Mouse (Mus musculus): ENCODE data around the gene Tacc2.

DNA sequence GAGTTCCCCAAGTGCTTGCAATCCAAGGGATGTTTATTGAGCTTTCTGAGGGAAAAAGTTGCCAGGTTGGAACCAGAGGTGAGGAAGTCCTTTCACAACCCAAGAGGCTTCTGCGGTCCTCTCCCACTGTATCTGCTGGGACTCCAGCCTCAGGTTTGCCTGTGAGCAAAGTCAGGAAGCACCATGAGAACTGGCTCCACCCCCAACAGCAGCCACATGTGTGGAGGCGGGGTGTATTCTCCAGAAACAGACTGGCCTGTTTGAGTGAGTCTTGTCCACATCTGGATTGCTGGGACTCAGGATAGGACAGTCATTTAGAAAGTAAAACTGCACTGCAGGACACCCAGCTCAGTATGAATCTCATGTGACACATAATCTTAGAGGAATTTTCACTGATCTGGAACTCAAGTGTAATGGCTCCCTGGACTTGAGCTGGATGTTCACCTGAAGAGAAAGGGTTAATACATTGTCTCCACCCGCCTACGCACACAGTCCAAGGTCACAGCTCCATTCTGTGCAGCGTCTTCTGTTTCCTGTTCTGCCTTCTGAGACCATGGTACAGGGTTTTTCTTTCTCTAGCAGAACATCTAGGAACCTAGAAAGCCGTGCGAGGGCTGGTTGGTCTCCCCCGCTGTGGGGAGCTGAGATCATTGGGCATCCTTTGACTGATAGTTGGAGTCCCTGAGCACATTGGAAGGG lies 149.6 kb downstream of the Tacc2 start:
- TF ChIP-seq CTCF (IDR thresholded peaks at IDR 0.05; ENCODE audit: borderline replicate concordance, insufficient read depth, low read length) (no peak), POLR2A (IDR thresholded peaks at IDR 0.05; ENCODE audit: low read depth, low read length) (no peak)

Data from embryonic fibroblast, embryonic 13.5 days (primary cell).